Mouse (Mus musculus): ENCODE results near the gene Slc26a8. TPM values are rescaled to one million over a fixed set of nuclear protein-coding genes. Genes with fewer than 3 reads are reported as not detected.

The Slc26a8 gene
- polyA plus RNA-seq, 1 experiment from 2014 or later = 0.88 TPM

GRCm38 (mm10) chr17:28711237-28711636 is 21.2 kb upstream of the Slc26a8 start:
- WGBS = 93% methylated on average over 6 of the region's 6 CpGs

GRCm38 (mm10) chr17:28710291-28710688 is 20.3 kb upstream of the Slc26a8 start:
- Histone ChIP-seq H3K9me3 (replicated peaks) (no peaks in the 10 kb centered on the region), H3K4me1 (peaks cover 10% of the 10 kb centered on the region; the same call in 1 of the 2 replicates), H3K36me3 (peaks cover 17% of the 10 kb centered on the region), H3K9ac (replicated peaks) (no peak overlapping the region), H3K4me2 (no peak overlapping the region), H3K4me3 (replicated peaks) (no peak overlapping the region), H3K27me3 (replicated peaks) (no peaks in the 10 kb centered on the region), H3K27ac (replicated peaks) (no peak overlapping the region)
- 90% methylated on average over 8 of the region's 8 CpGs for WGBS
- no peak for ATAC-seq (ENCODE audit: low FRiP score)

More at GRCm38 (mm10) chr17:28711237-28711636, 21.2 kb upstream of the Slc26a8 start:
- Histone ChIP-seq H3K4me3 (replicated peaks) (no peak overlapping the region), H3K27me3 (replicated peaks) (no peaks in the 10 kb centered on the region), H3K9ac (replicated peaks) (no peak overlapping the region), H3K36me3 (peaks cover 25% of the 10 kb centered on the region), H3K9me3 (replicated peaks) (no peaks in the 10 kb centered on the region), H3K27ac (replicated peaks) (no peak overlapping the region), H3K4me1 (peaks cover 10% of the 10 kb centered on the region; the same call in 1 of the 2 replicates), H3K4me2 (no peak overlapping the region)
- ATAC-seq (ENCODE audit: low FRiP score) = no peak

- Histone ChIP-seq H3K36me3 (peaks cover 11% of the 10 kb centered on the region), H3K4me1 (peaks cover 10% of the 10 kb centered on the region; the same call in 1 of the 2 replicates), H3K9ac (replicated peaks) (no peak overlapping the region), H3K9me3 (replicated peaks) (no peaks in the 10 kb centered on the region), H3K4me2 (no peak overlapping the region), H3K27me3 (replicated peaks) (no peaks in the 10 kb centered on the region), H3K4me3 (replicated peaks) (no peak overlapping the region), H3K27ac (replicated peaks) (no peak overlapping the region)
- no peak for ATAC-seq (ENCODE audit: low FRiP score)
- WGBS = 87% methylated on average over 8 of the region's 8 CpGs
These were observed 19.7 kb upstream of the Slc26a8 start for GRCm38 (mm10) chr17:28709552-28710290.

- no peak for ATAC-seq (ENCODE audit: low FRiP score)
- H3K27ac ChIP-seq (replicated peaks) = no peak overlapping the region
- no peak overlapping the region for H3K9ac ChIP-seq (replicated peaks)
- peaks cover 5% of the 10 kb centered on the region for H3K36me3 ChIP-seq
- H3K4me1 ChIP-seq = peaks cover 10% of the 10 kb centered on the region; the same call in 1 of the 2 replicates
- H3K4me3 ChIP-seq (replicated peaks) = no peak overlapping the region
- no peak overlapping the region for H3K4me2 ChIP-seq
- H3K27me3 ChIP-seq (replicated peaks) = no peaks in the 10 kb centered on the region
- WGBS = 56% methylated on average over 2 of the region's 2 CpGs
- no peaks in the 10 kb centered on the region for H3K9me3 ChIP-seq (replicated peaks)
These were observed 19.0 kb upstream of the Slc26a8 start for GRCm38 (mm10) chr17:28708989-28709388.

GRCm38 (mm10) chr17:28707816-28708215 is 17.8 kb upstream of the Slc26a8 start:
- 93% methylated on average over 2 of the region's 2 CpGs for WGBS
- Histone ChIP-seq H3K4me1 (peaks cover 10% of the 10 kb centered on the region; the same call in 1 of the 2 replicates), H3K9me3 (replicated peaks) (no peaks in the 10 kb centered on the region), H3K27me3 (replicated peaks) (no peaks in the 10 kb centered on the region), H3K4me3 (replicated peaks) (no peak overlapping the region), H3K9ac (replicated peaks) (no peak overlapping the region), H3K36me3 (no peaks in the 10 kb centered on the region), H3K4me2 (no peak overlapping the region), H3K27ac (replicated peaks) (no peak overlapping the region)
- ATAC-seq (ENCODE audit: low FRiP score) = no peak

GRCm38 (mm10) chr17:28707136-28707627 is 17.1 kb upstream of the Slc26a8 start:
- Histone ChIP-seq H3K4me1 (peaks cover 10% of the 10 kb centered on the region; the same call in 1 of the 2 replicates), H3K27me3 (replicated peaks) (no peaks in the 10 kb centered on the region), H3K4me3 (replicated peaks) (no peak overlapping the region), H3K27ac (replicated peaks) (no peak overlapping the region), H3K4me2 (no peak overlapping the region), H3K9me3 (replicated peaks) (no peaks in the 10 kb centered on the region), H3K9ac (replicated peaks) (no peak overlapping the region), H3K36me3 (no peaks in the 10 kb centered on the region)
- WGBS = 83% methylated on average over 3 of the region's 3 CpGs
- no peak for ATAC-seq (ENCODE audit: low FRiP score)

- Histone ChIP-seq H3K9me3 (replicated peaks) (no peaks in the 10 kb centered on the region), H3K27me3 (replicated peaks) (no peaks in the 10 kb centered on the region), H3K36me3 (no peaks in the 10 kb centered on the region), H3K4me2 (no peak overlapping the region), H3K9ac (replicated peaks) (no peak overlapping the region), H3K4me1 (peaks cover 8% of the 10 kb centered on the region; the same call in 1 of the 2 replicates), H3K27ac (replicated peaks) (no peak overlapping the region), H3K4me3 (replicated peaks) (no peak overlapping the region)
- WGBS = 41% methylated on average over 1 of the region's 1 CpGs
- ATAC-seq (ENCODE audit: low FRiP score) = no peak
These were observed 16.7 kb upstream of the Slc26a8 start for GRCm38 (mm10) chr17:28706697-28707096.

GRCm38 (mm10) chr17:28702646-28703045 is 12.6 kb upstream of the Slc26a8 start:
- WGBS = 79% methylated on average over 2 of the region's 2 CpGs
- ATAC-seq (ENCODE audit: low FRiP score) = no peak

GRCm38 (mm10) chr17:28701737-28702136 is 11.7 kb upstream of the Slc26a8 start:
- Histone ChIP-seq H3K9ac (replicated peaks) (no peak overlapping the region), H3K27ac (replicated peaks) (no peak overlapping the region), H3K4me3 (replicated peaks) (no peak overlapping the region), H3K4me1 (peaks cover 20% of the 10 kb centered on the region), H3K4me2 (no peak overlapping the region), H3K27me3 (replicated peaks) (no peaks in the 10 kb centered on the region), H3K36me3 (no peaks in the 10 kb centered on the region), H3K9me3 (replicated peaks) (no peaks in the 10 kb centered on the region)
- 93% methylated on average over 3 of the region's 3 CpGs for WGBS
- ATAC-seq (ENCODE audit: low FRiP score) = no peak

More at GRCm38 (mm10) chr17:28702646-28703045, 12.6 kb upstream of the Slc26a8 start:
- Histone ChIP-seq H3K4me2 (no peak overlapping the region), H3K36me3 (no peaks in the 10 kb centered on the region), H3K9me3 (replicated peaks) (no peaks in the 10 kb centered on the region), H3K27me3 (replicated peaks) (no peaks in the 10 kb centered on the region), H3K27ac (replicated peaks) (no peak overlapping the region), H3K9ac (replicated peaks) (no peak overlapping the region), H3K4me3 (replicated peaks) (no peak overlapping the region), H3K4me1 (peaks cover 11% of the 10 kb centered on the region)

GRCm38 (mm10) chr17:28701171-28701570 is 11.1 kb upstream of the Slc26a8 start:
- ATAC-seq (ENCODE audit: low FRiP score) = no peak
- H3K9me3 ChIP-seq (replicated peaks) = no peaks in the 10 kb centered on the region
- H3K9ac ChIP-seq (replicated peaks) = no peak overlapping the region
- no peak overlapping the region for H3K27ac ChIP-seq (replicated peaks)
- H3K36me3 ChIP-seq = no peaks in the 10 kb centered on the region
- H3K4me3 ChIP-seq (replicated peaks) = no peak overlapping the region
- H3K27me3 ChIP-seq (replicated peaks) = no peaks in the 10 kb centered on the region
- no peak overlapping the region for H3K4me2 ChIP-seq
- H3K4me1 ChIP-seq = peaks cover 25% of the 10 kb centered on the region
- WGBS = 96% methylated on average over 4 of the region's 4 CpGs

GRCm38 (mm10) chr17:28699789-28700188 is 9.8 kb upstream of the Slc26a8 start:
- Histone ChIP-seq H3K9ac (replicated peaks) (no peak overlapping the region), H3K27ac (replicated peaks) (no peak overlapping the region), H3K4me1 (peaks cover 35% of the 10 kb centered on the region), H3K27me3 (replicated peaks) (no peaks in the 10 kb centered on the region), H3K4me3 (replicated peaks) (no peak overlapping the region), H3K36me3 (no peaks in the 10 kb centered on the region), H3K4me2 (no peak overlapping the region), H3K9me3 (replicated peaks) (no peaks in the 10 kb centered on the region)
- no peak for ATAC-seq (ENCODE audit: low FRiP score)
- WGBS = 87% methylated on average over 7 of the region's 7 CpGs

GRCm38 (mm10) chr17:28698672-28699071 is 8.6 kb upstream of the Slc26a8 start:
- no peaks in the 10 kb centered on the region for H3K27me3 ChIP-seq (replicated peaks)
- H3K9me3 ChIP-seq (replicated peaks) = no peaks in the 10 kb centered on the region
- peaks cover 43% of the 10 kb centered on the region for H3K4me1 ChIP-seq
- WGBS = 86% methylated on average over 2 of the region's 2 CpGs
- H3K27ac ChIP-seq (replicated peaks) = no peak overlapping the region
- ATAC-seq (ENCODE audit: low FRiP score) = no peak
- no peak overlapping the region for H3K4me2 ChIP-seq
- no peaks in the 10 kb centered on the region for H3K36me3 ChIP-seq
- no peak overlapping the region for H3K9ac ChIP-seq (replicated peaks)
- no peak overlapping the region for H3K4me3 ChIP-seq (replicated peaks)
